Mouse (Mus musculus) cerebellum, adult 8-10 months (tissue): ENCODE data around the gene Tmem255a.

ENCODE experiments used
- DNase-seq: peaks from one replicate; pipeline ENCODE4 v3.0.0; 2022

Tmem255a gene

DNA sequence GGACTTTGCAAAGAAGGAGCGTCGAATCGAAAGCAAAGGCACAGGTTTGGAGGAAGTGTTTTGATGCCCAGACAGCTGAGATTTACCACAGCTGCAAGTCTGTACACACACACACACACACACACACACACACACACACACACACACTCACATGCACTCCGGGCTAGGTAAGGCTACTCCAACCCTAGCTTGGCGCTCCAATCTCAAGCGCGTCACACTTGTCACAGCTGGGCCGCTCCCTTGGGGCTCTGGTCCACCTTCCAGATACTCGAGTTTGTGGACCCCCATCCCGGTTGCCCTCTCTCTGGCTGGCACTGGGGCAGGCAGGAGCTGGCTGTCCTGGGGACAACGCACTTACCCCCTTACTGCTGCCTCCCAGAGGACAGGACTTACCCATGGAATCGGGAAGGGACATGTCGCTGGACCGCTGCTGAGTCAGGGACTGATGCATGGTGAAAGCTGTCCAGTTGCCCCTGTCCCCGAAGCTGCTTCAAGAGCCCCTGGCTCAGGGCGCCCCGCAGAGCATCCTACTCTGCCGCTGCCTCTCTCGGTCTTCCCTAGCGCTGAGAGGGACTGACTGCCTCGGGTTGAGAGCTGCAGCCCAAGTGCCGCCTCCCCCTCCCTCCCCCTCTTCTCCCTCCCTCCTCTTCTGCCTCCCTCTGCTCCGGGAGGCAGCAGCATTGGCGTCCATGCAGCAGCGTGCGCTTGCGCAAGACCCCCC, at the start of gene Tmem255a:
Tmem255a (minus strand) TSS at position 589 of the 721 bp plus-strand sequence.
- DNase-seq: peak; percentile 7

- no peak for DNase-seq
These were observed 7.4 kb upstream of the Tmem255a start for GRCm38 (mm10) chrX:38259610-38260009.

DNA sequence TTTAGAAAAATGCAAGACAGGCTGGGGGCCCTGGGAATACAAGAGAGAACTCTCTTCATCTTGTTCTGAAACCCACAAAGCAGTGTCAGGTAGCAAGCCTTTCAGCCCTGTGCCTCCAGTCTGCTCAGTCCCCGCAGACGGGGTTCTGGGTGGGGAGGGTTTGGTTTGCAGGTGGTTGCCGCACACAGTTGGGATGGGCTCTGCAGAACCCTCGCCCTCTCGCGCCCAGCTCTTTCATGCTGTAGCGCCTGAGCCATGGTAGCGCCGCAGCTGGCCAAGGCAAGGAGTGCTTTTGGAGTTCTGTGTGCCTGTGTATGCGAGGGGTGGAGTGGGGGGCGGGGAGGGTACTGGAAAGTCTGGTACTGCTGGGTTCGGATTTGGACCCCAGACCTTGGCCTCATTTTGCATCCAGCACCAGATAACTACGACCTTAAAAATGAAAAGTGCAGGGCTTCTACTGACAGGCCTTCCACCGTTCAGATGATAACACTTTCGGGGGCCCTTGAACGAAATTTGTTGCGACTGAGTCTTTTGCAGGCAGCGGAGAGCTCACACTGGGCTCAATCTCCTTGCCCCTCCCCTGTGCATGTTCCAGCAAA, 1.8 kb downstream of the Tmem255a start:
- no peak for DNase-seq

DNA sequence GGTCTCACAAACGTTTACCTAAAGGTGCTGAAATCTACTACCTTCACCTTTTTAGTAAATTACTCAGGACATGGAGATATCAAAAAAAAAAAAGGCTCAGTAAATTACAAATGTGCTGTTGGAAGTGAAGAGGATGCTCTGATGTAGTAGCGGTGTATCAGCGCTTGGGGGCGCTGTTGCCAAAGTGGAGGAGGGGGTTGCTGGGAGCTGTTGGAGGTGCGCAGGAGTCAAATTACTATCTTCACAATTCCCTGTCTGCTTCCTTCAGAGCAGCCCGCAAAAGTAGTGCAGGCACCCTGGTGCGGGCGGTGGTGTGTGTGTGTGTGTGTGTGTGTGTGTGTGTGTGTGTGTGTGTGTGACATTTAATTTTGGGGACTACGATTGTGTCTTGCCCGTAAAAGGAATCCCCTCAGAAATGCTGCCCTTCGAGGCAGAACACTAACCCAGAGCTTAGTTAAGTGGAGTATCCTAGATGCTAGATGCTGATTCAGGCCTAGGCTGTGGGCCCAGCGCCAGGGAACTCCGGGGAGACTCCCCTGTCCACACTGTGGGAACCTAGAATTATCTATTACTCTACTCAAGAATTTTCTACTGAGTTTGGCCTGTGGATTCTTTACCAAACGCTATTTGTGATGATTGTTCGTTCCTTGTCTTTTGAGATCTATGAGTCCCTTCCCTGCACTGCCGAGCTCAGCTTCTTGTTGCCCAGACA, 2.4 kb downstream of the Tmem255a start:
- DNase-seq: peak; percentile 21

DNA sequence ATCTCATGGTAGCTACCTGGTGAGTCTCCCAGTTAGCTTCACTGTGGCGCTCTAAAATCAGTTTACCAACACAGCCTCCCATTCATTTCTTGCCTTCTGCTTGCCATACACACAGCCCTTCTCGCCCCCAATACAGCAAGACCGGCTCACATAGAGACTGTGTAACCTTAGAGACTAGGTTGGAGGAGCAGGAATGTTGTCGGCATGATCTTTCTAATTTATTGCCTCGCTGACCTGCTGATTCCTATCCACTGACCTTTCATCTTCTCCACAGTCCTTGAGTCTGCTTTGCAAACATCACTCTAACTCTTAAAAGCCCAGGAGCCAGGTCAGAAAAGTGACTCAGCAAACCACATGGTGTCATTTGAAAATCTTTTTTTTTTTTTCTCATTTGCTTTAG, 4.6 kb downstream of the Tmem255a start:
- no peak for DNase-seq

GRCm38 (mm10) chrX:38247108-38247507, 5.1 kb downstream of the Tmem255a start:
- no peak for DNase-seq

DNA sequence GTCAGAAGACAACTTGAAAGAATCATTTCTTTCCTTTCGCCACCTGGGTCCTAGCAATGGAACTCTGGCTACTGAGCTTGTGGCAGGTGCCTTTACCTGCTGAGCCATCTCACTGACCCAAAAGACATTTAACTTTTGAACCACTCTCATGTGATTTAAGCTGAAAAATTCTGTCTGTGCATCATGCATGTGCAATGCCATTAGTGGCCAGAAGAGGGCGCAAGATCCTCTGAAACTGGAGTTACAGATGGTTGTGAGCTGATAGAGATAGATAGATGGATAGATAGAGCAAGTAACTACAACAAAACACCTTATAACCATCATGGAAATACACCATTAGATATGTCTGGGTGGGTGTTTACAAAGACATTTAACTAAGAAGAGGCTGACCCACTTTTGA, 14.5 kb downstream of the Tmem255a start:
- no peak for DNase-seq

GRCm38 (mm10) chrX:38229888-38230287, 22.4 kb downstream of the Tmem255a start:
- DNase-seq: no peak

- DNase-seq: no peak
These were observed 29.5 kb downstream of the Tmem255a start for GRCm38 (mm10) chrX:38222757-38223156.

DNA sequence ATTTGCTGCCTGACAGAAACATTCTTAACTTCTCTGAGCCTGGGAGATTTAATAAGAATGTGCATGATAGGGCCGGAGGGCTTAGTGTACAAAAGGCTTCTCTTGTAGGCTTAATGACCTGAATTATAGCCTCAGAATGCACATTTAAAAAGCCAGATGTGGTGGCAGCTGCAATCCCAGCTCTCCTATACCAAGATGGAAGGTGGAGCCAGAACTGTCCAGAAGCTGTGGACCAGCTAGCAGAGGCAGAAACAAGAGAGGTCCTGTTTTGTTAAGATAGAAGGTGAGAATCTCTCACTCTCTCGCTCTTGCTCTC, 34.6 kb downstream of the Tmem255a start:
- DNase-seq: no peak

GRCm38 (mm10) chrX:38216986-38217675, 35.1 kb downstream of the Tmem255a start:
- no peak for DNase-seq

GRCm38 (mm10) chrX:38207392-38207791, 44.8 kb downstream of the Tmem255a start:
- no peak for DNase-seq

- no peak for DNase-seq
These were observed 50.4 kb downstream of the Tmem255a start for GRCm38 (mm10) chrX:38201816-38202215.

DNA sequence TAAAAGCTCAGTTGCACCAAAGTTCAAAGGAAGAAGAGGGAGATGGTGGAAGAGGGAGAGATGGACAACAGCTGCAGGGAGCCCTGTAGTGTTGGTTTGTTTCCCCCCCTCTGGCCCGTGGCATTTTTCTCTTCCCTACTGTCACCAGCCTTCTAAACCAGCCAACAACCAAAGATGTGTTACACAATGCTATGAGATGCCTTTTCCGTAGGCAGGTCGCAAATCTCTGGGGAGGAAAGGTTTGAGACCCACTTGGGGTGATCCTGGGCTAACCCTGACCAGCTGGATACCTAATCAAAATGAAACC, 61.8 kb downstream of the Tmem255a start:
- no peak for DNase-seq

GRCm38 (mm10) chrX:38189552-38190457, 62.4 kb downstream of the Tmem255a start, which contains the start of gene Zbtb33:
Gene Zbtb33 (plus strand): TSS chrX:38189793.
- DNase-seq: peak; percentile 85

- no peak for DNase-seq
These were observed 66.7 kb downstream of the Tmem255a start for GRCm38 (mm10) chrX:38185520-38185919.

GRCm38 (mm10) chrX:38181608-38182258, 70.5 kb downstream of the Tmem255a start:
- peak; percentile 14 for DNase-seq

GRCm38 (mm10) chrX:38180656-38181607, 71.3 kb downstream of the Tmem255a start:
- DNase-seq: peak; percentile 7

GRCm38 (mm10) chrX:38179891-38180310, 72.3 kb downstream of the Tmem255a start:
- peak; percentile 30 for DNase-seq

GRCm38 (mm10) chrX:38166592-38166991, 85.6 kb downstream of the Tmem255a start:
- no peak for DNase-seq

GRCm38 (mm10) chrX:38166064-38166463, 86.2 kb downstream of the Tmem255a start:
- no peak for DNase-seq
